Mouse (Mus musculus) inflammation-experienced regulatory T-cells, adult 6 months (primary cell): ENCODE results near the gene Cfdp1. TPM values are rescaled to one million over a fixed set of nuclear protein-coding genes. Genes with fewer than 3 reads are reported as not detected.

Experiments used
- ATAC-seq: one replicate; pipeline ENCODE4 v1.8.0; 2017
- polyA plus RNA-seq, 3 experiments: library from polyadenylated mRNA; unstranded; fragments of 100-300 nt; shearing (Covaris generic); gene quantifications; one replicate each; pipeline ENCODE4 v1.2.1; 2017

Cfdp1 gene
- polyA plus RNA-seq, 3 experiments from 2014 or later = 110 to 121 (median 120) TPM

- ATAC-seq = no peak
Observed at GRCm38 (mm10) chr8:111738867-111739266, 115.2 kb downstream of the Cfdp1 start.

GRCm38 (mm10) chr8:111736321-111736720, 117.8 kb downstream of the Cfdp1 start:
- ATAC-seq = no peak

DNA sequence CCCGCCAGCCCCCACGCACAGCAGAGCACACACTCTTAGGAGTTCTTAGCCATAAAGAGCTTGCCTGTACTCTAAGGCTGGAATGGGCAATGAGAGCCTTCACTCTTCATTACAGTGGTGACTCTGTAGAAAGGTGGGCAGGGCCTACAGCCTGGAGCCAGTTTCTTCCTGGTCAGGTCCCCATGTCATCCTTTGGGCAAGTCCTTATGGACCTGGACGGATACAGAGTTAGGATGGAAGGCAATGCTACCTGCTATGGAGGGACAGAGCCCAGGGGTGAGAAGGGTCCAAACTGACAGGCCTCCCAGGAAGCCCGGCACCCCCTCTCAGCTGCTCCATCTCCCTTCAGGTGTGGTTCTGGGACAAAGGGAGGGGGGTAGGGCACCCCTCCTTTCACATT, 118.3 kb downstream of the Cfdp1 start:
- no peak for ATAC-seq

- no peak for ATAC-seq
Observed at GRCm38 (mm10) chr8:111735335-111735761, 118.7 kb downstream of the Cfdp1 start.

DNA sequence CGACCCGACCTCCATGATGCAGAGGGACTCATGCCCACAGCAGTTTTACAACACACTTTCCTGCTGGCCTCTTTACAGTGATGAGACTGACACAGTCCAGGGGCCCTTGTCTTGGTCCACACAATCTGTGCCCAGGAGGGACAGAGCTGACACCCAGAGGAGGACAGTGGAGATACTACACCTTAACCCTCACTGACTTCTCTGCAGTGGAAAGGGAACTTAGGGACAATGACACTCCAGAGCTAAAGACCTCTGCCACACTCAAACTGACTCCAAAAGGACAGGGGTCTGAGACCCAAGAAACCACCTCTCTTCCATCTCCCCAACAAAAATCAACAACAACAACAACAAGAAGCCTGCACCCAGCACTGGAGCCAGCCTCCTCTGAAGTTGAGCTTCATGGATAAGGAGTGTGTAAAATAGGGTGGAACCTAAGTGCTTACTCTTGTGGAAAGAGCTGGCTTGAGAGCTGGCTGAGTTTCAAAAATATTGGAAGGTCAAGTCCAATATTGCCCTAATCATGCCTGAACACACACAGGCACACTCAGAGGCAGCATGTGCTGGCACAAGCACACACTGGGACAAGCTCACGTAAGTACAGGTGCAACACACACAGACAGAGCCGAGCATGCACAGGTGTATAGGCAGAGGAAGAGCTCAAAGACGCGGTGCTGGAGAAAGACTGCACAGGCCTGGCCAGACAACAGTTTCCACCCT, 119.7 kb downstream of the Cfdp1 start:
- ATAC-seq = no peak

DNA sequence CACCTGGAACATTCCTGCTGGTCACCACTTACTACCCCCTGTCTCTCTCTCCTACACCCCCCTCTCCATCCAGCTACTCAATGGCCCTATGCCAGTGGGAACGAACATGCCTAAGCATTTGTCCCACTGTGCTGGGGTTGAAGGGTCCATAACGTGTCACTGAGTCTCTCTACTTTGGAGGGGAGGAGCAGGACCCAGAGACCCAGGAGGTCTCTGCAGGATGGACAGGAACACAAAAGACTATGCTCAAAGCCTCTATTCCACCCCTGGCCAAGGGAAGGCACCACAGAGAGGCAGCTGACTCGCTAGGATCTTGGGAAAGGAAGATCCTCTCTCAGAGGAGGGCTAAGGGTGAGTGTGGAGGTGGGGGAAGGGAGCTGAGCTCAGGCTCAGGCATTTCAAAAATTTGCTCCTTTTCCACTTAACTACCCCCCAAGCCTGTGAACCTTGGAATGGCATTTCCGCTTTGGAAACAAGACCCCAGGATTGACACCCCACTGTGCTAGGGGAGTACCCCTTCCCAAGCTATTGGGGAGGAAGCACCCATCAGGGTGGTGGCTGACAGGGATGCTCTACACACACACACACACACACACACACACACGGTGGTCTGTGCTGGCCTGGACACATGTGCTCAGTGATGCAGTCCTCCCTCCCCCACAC, 120.4 kb downstream of the Cfdp1 start:
- no peak for ATAC-seq

DNA sequence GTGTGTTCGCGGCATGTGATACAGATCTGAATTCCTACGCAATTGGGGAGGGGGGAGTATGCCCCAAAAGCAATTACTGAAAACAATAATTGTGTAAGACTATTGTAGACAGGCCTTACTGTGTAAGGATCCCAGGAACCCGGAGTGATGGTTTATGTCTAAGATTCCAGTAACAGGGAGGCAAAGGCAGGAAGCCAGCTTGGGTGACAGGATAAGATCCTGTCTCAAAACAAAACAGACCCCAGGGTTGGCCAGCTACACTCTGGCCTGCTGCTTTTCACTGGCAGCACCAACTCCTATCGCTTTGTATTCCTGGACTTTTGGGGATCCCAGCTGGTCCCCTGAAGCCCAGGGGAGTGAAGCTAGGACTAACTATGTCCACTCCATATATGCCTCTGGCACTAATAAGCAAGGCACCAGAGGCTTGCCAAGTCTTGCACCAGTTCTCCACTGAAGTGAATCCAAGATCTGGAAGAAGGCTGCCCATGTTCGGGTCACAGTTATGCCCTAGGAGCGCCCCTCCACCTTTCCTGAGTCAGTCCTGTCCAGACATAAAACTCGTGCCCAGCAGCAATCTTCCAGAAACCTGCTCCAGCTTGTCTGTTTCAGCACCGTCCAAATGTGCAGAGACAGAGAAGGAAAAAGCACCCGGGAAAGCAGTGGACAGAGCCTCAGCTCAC, 121.5 kb downstream of the Cfdp1 start:
- ATAC-seq = no peak

- peak; percentile 98 for ATAC-seq
Observed at GRCm38 (mm10) chr8:111732004-111732403, 122.1 kb downstream of the Cfdp1 start.

- ATAC-seq = no peak
Observed at GRCm38 (mm10) chr8:111731231-111731977, 122.7 kb downstream of the Cfdp1 start.

GRCm38 (mm10) chr8:111729233-111730170, 124.6 kb downstream of the Cfdp1 start:
- no peak for ATAC-seq

DNA sequence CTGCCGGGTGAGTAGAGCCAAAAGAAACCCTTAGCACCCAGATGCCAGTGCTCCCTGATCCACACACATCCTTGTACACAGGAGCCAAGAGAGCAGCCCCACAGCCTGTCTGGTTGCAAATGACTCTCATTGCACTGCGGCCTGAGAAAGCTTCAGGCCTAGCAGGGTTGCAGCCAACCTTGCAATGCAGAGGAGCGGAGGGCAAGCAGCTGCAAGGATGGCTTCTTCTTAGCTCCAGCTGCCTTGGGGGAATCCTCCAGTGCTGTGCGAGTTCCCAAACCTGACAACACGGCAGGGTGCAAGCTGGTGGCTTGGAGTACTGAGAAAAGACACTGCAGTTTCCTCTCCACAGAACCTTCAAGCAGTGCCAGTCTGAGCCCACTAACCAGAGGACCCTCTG, 125.6 kb downstream of the Cfdp1 start:
- no peak for ATAC-seq

- ATAC-seq = no peak
Observed at GRCm38 (mm10) chr8:111727553-111727952, 126.5 kb downstream of the Cfdp1 start.

DNA sequence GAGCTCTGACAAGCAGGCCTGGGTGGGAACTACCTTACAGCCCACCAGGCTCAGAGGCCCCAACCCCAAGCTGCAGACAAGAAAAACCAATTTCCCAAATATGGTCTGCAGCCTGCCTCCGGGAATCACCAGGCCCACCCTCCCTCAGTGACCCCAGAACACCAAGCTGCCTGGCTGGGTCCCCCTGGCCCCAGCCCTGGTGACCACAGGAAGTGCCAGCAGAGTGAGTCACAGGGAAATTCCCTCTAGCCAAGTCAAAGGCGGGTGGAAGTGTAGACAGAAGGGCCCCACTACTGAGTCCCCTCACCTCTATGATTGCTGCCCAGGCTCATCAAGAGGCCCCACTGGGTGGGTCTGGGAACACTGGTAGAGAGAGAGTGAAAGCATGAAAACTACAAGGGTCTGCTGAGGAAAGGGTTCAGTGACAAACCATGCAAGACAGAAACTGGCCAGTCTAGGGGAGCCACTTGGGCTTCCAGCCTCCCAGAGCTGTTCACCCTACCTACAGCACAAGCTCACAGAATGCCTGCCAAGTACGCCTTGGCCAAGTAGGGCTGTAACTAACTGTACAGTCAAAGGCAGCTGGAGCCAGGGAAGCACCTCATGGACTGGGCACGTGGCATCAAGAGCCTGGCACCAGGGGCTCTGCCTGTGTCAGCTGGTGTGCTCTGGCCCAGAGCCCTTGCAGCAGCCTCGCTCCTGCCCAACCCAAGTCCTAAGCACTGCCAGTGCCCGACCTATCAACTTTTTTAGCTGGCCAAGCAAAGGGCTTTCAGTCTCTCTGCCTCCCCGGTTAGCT, 127.8 kb downstream of the Cfdp1 start:
- no peak for ATAC-seq

DNA sequence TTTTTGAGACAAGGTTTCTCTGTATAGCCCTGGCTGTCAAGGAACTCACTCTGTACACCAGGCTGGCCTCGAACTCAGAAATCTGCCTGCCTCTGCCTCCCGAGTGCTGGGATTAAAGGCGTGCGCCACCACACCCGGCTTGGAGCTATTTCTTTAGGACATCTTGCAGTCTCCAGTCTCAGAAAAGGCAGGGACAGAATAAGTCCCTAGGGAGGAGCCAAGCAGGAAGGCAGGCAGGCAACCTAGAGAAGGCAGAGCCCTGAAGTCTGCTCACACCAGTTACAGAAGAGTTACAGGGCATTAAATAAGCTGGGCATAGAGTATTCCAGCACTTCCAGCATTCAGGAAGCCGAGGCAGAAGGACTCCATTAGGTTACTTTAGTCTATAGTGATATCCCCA, 128.8 kb downstream of the Cfdp1 start:
- no peak for ATAC-seq

- ATAC-seq = peak; percentile 28
Observed at GRCm38 (mm10) chr8:111720115-111720544, 134.0 kb downstream of the Cfdp1 start.

DNA sequence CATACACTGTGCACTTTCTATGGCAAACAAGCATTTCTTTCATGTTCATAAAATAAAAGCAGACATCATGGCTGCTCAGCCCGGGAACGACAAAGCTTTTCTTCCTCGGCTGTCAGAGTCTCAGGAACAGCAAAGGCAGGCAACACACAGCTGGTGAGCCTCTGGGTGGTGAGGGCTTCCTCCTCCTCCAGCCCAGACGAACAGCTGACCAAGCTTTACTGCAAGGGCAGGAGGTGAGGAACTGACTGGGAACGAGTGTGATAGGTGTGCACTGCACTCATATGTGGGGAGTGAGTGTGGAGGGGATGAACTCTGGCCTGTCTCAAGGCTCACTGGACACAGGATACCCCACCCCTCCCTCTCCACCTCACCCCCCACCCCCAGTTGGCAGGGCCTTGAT, 135.2 kb downstream of the Cfdp1 start:
- no peak for ATAC-seq
